11 mouse cellular contexts compared by ENCODE assay signal in the genomic region with DNA sequence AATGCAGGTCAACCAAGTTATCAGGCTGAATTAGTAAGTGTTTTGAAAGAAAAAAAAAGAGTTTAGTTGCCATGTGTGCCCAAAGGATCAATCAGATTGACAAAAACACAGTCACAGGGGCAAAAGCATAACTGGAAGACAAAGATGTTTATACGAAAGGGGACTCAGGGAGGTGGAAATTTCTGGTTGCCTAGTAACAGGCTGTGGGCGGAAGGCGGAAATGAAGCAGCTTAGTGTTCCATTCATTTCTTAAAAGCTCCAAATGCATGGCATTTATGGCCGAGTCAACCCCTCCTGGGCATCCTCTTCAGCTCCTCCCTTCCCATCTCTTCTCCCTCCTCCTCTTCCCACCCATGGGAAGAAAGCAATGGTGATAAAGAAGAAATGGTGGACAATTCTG. TPM values are rescaled to one million over a fixed set of nuclear protein-coding genes. Genes with fewer than 3 reads are reported as not detected.
A peak's percentile ranks its signal among the peaks of the same experiment; 100 is the strongest.
DNase-seq lines count a peak whose midpoint lies in the region; ATAC-seq and TF ChIP-seq lines count a peak whose summit lies in the region.
"Had no signal": no experiment of that assay in that cellular context is flagged by ENCODE, and none has a peak within 500 bp of the region (broad histone marks: within the 10 kb centered on the region; RNA-seq: fewer than 3 reads in every experiment).

No protein-coding gene starts in this region.

- H3K27me3 ChIP-seq in neural tube, embryonic 11.5 days (ENCODE audit: control insufficient read depth, insufficient read depth, low read length) = no peaks in the 10 kb centered on the region
- H3K27me3 ChIP-seq in forebrain, embryonic 15.5 days = no peaks in the 10 kb centered on the region
- no peaks in the 10 kb centered on the region for H3K27me3 ChIP-seq in heart, adult 2 months (ENCODE audit: control insufficient read depth, insufficient read depth, low read length)
- H3K27me3 ChIP-seq: embryonic facial prominence, embryonic 12.5 days had no signal

- H3K9ac ChIP-seq in neural tube, embryonic 11.5 days (ENCODE audit: low read length) = no peak overlapping the region
- H3K9ac ChIP-seq in forebrain, embryonic 15.5 days (replicated peaks) = no peak overlapping the region
- H3K9ac ChIP-seq in heart, adult 2 months (ENCODE audit: low read depth, low read length) = no peak overlapping the region
- H3K9ac ChIP-seq: embryonic facial prominence, embryonic 12.5 days had no signal

- ATAC-seq in neural tube, embryonic 11.5 days (ENCODE audit: insufficient read depth, low FRiP score, low TSS enrichment) = peak; percentile 58
- ATAC-seq in forebrain, embryonic 15.5 days (replicated peaks) = peak; percentile 53

- no peaks in the 10 kb centered on the region for H3K36me3 ChIP-seq in neural tube, embryonic 11.5 days (ENCODE audit: control insufficient read depth, insufficient read depth, low read length)
- no peaks in the 10 kb centered on the region for H3K36me3 ChIP-seq in forebrain, embryonic 15.5 days
- no peaks in the 10 kb centered on the region for H3K36me3 ChIP-seq in heart, adult 2 months (ENCODE audit: control insufficient read depth, insufficient read depth, low read length)
- H3K36me3 ChIP-seq: embryonic facial prominence, embryonic 12.5 days had no signal

- 24% methylated on average over 4 of the region's 4 CpGs for WGBS in neural tube, embryonic 11.5 days
- 3% methylated on average over 4 of the region's 4 CpGs for WGBS in forebrain, embryonic 15.5 days
- 38% methylated on average over 4 of the region's 4 CpGs for WGBS in heart, adult 2 months

- intact Hi-C loops in left cerebral cortex, postnatal 25 days (cut with DNase I) = loop anchor here (2.0 kb wide), 1 partner anchor 33 kb away; no protein-coding TSS in a partner anchor
- intact Hi-C loops in heart, adult 2 months (cut with DNase I) = no loop called here

- 0 out of 2 replicates have a peak overlapping the region, but pooled peaks have one; percentile 14 for H3K27ac ChIP-seq in neural tube, embryonic 11.5 days (ENCODE audit: low read depth, low read length)
- peak overlapping the region; percentile 56 for H3K27ac ChIP-seq in forebrain, embryonic 15.5 days (replicated peaks)
- no peak overlapping the region for H3K27ac ChIP-seq in heart, adult 2 months
- H3K27ac ChIP-seq: embryonic facial prominence, embryonic 12.5 days had no signal

- no peak for TF ChIP-seq POLR2A in heart, adult 2 months (IDR thresholded peaks at IDR 0.05; ENCODE audit: insufficient read depth, low read depth, low read length)

- no peak for TF ChIP-seq EP300 in heart, adult 2 months (IDR thresholded peaks at IDR 0.05; ENCODE audit: insufficient read depth, low read depth, low read length)

- H3K9me3 ChIP-seq in neural tube, embryonic 11.5 days (ENCODE audit: control insufficient read depth, low read length) = no peaks in the 10 kb centered on the region
- H3K9me3 ChIP-seq in forebrain, embryonic 15.5 days = no peaks in the 10 kb centered on the region
- H3K9me3 ChIP-seq: embryonic facial prominence, embryonic 12.5 days had no signal

- DNase-seq in neural tube, embryonic 11.5 days (ENCODE audit: low spot score) = peak; percentile 35
- DNase-seq in neural tube, embryonic 10.5 days (ENCODE audit: extremely low spot score, low spot score) = no peak
- DNase-seq in left cerebral cortex, postnatal 25 days (ENCODE audit: low spot score in 2 of 2) = peak; percentile 54 to 85
- peak; percentile 22 for DNase-seq in right cerebral cortex, postnatal 4 days
- DNase-seq in heart, adult 2 months = no peak
- DNase-seq in lung, postnatal 36 days = no peak
- no peak for DNase-seq in kidney, postnatal 4 days
- DNase-seq: liver had no signal

- no peak overlapping the region for H3K4me3 ChIP-seq in neural tube, embryonic 11.5 days (ENCODE audit: low read depth, low read length)
- H3K4me3 ChIP-seq in forebrain, embryonic 15.5 days = no peak overlapping the region
- H3K4me3 ChIP-seq in heart, adult 2 months = no peak overlapping the region
- H3K4me3 ChIP-seq: embryonic facial prominence, embryonic 12.5 days had no signal

- no peak overlapping the region for H3K4me2 ChIP-seq in neural tube, embryonic 11.5 days (ENCODE audit: low read depth)
- H3K4me2 ChIP-seq in forebrain, embryonic 15.5 days (replicated peaks) = no peak overlapping the region
- H3K4me2 ChIP-seq: embryonic facial prominence, embryonic 12.5 days had no signal

- H3K79me2 ChIP-seq in heart, adult 2 months (replicated peaks; ENCODE audit: control insufficient read depth, insufficient read depth, low read length) = no peaks in the 10 kb centered on the region

- H3K4me1 ChIP-seq in neural tube, embryonic 11.5 days (ENCODE audit: control insufficient read depth, insufficient read depth, low read length) = 0 out of 2 replicates have a peak, but pooled peaks cover 2% of the 10 kb centered on the region
- peaks cover 14% of the 10 kb centered on the region for H3K4me1 ChIP-seq in forebrain, embryonic 15.5 days
- H3K4me1 ChIP-seq in heart, adult 2 months (ENCODE audit: control insufficient read depth, insufficient read depth, low read length) = no peaks in the 10 kb centered on the region
- H3K4me1 ChIP-seq: embryonic facial prominence, embryonic 12.5 days had no signal

- no peak for TF ChIP-seq CTCF in heart, adult 2 months (IDR thresholded peaks at IDR 0.05)

RNA-seq across cellular contexts. Expression of a gene that starts 3.3 kb away (rescaled TPM):
- polyA plus RNA-seq in neural tube, embryonic 11.5 days (2014; fragmentation: Nextera tagmentation; extraction: Ambion mirVana) = 0.41 and 0.58 TPM in 2 replicates
- 0.39 and 0.65 TPM in 2 replicates for polyA plus RNA-seq in forebrain, embryonic 15.5 days (2015; fragmentation: Nextera tagmentation; extraction: Ambion mirVana)
- total RNA-seq in left cerebral cortex, postnatal 25 days (2021) = 1 to 10 TPM; 2.8 to 4.4 TPM
- total RNA-seq in heart, adult 2 months (2021) = not detected
- polyA plus RNA-seq in heart, adult 2 months (2012; rRNA removed) = 0.06 TPM in 1 of 2 replicates, not detected in the other
- polyA plus RNA-seq: heart, embryonic 14.5 days had no signal

RNA-seq across cellular contexts. Expression of a gene that starts 34.2 kb away (rescaled TPM):
- 433 and 470 TPM in 2 replicates for polyA plus RNA-seq in neural tube, embryonic 11.5 days (2014; fragmentation: Nextera tagmentation; extraction: Ambion mirVana)
- polyA plus RNA-seq in forebrain, embryonic 15.5 days (2015; fragmentation: Nextera tagmentation; extraction: Ambion mirVana) = 490 and 501 TPM in 2 replicates
- total RNA-seq in left cerebral cortex, postnatal 25 days (2021) = 100 to 1,000 TPM; 309 to 348 TPM
- total RNA-seq in heart, adult 2 months (2021) = 1 to 10 TPM in 1 of 2 experiments, under 1 TPM in 1; 0.57 to 1.4 TPM
- polyA plus RNA-seq in heart, adult 2 months (2012; rRNA removed) = 1.4 and 1.6 TPM in 2 replicates

RNA-seq across cellular contexts. Expression of a gene that starts 36.3 kb away (rescaled TPM):
- 0.28 TPM in 1 of 2 replicates, not detected in the other for polyA plus RNA-seq in neural tube, embryonic 11.5 days (2014; fragmentation: Nextera tagmentation; extraction: Ambion mirVana)
- 0.08 TPM in 1 of 2 replicates, not detected in the other for polyA plus RNA-seq in forebrain, embryonic 15.5 days (2015; fragmentation: Nextera tagmentation; extraction: Ambion mirVana)
- under 1 TPM in 1 of 2 experiments, not detected in 1; 0.16 TPM for total RNA-seq in left cerebral cortex, postnatal 25 days (2021)
- total RNA-seq in heart, adult 2 months (2021) = not detected
- not detected in 2 replicates for polyA plus RNA-seq in heart, adult 2 months (2012; rRNA removed)
- polyA plus RNA-seq: embryonic facial prominence, embryonic 12.5 days; heart, embryonic 14.5 days had no signal

RNA-seq across cellular contexts. Expression of a gene that starts 52.6 kb away (rescaled TPM):
- 43.2 and 48.8 TPM in 2 replicates for polyA plus RNA-seq in neural tube, embryonic 11.5 days (2014; fragmentation: Nextera tagmentation; extraction: Ambion mirVana)
- polyA plus RNA-seq in forebrain, embryonic 15.5 days (2015; fragmentation: Nextera tagmentation; extraction: Ambion mirVana) = 39.8 and 43.3 TPM in 2 replicates
- total RNA-seq in left cerebral cortex, postnatal 25 days (2021) = 10 to 100 TPM; 23.0 to 25.4 TPM
- total RNA-seq in heart, adult 2 months (2021) = 10 to 100 TPM; 15.8 to 17.1 TPM
- 11.5 and 15.8 TPM in 2 replicates for polyA plus RNA-seq in heart, adult 2 months (2012; rRNA removed)

Comparison
In these comparisons a context has a peak if more than half of its experiments do, and no peak if none do; other contexts are left out.
1. DNase-seq: peak in neural tube, embryonic 11.5 days (single experiment), left cerebral cortex, postnatal 25 days (2 of 2) and right cerebral cortex, postnatal 4 days (single experiment); none in neural tube, embryonic 10.5 days (single experiment), heart, adult 2 months (0 of 2), lung, postnatal 36 days (single experiment) and kidney, postnatal 4 days (0 of 2).
2. RNA of a gene that starts 34.2 kb away (polyA plus RNA-seq): 490 to 501 TPM in forebrain, embryonic 15.5 days and 433 to 470 TPM in neural tube, embryonic 11.5 days; 1.4 to 1.6 TPM in heart, adult 2 months; every median in the first group is over 100 times any median in the second.